Mouse (Mus musculus): ENCODE results near the gene Mcam. TPM values are rescaled to one million over a fixed set of nuclear protein-coding genes. Genes with fewer than 3 reads are reported as not detected.
"Not testable (repeated sequence)": the region's sequence is repeated elsewhere in the genome, so short reads cannot be mapped to it uniquely, and the experiment has no call there.

Gene Mcam
- polyA plus RNA-seq, 1 experiment from 2014 or later, result 129 TPM

- Histone ChIP-seq H3K27me3 (replicated peaks) (no peaks in the 10 kb centered on the region), H3K9me3 (replicated peaks) (no peaks in the 10 kb centered on the region), H3K4me1 (replicated peaks) (peaks cover 59% of the 10 kb centered on the region), H3K27ac (ENCODE audit: poor library complexity, severe bottlenecking) (no peak overlapping the region), H3K4me3 (peak overlapping the region; percentile 27; the same call in 1 of the 2 replicates), H3K9ac (peak overlapping the region; percentile 55; the same call in 1 of the 2 replicates), H3K36me3 (peaks cover 11% of the 10 kb centered on the region), H3K4me2 (peak overlapping the region; percentile 56)
- no peak for ATAC-seq (ENCODE audit: insufficient number of reproducible peaks, low FRiP score)
- WGBS, result 27% methylated on average over 9 of the region's 9 CpGs
These were observed 24.7 kb upstream of the Mcam start for GRCm38 (mm10) chr9:44109360-44110095.

GRCm38 (mm10) chr9:44111909-44112308, 22.4 kb upstream of the Mcam start:
- H3K4me1 ChIP-seq (replicated peaks), result peaks cover 50% of the 10 kb centered on the region
- H3K4me3 ChIP-seq, result peak overlapping the region; percentile 92
- WGBS, result 69% methylated on average over 10 of the region's 12 CpGs

GRCm38 (mm10) chr9:44113105-44113789, 21.0 kb upstream of the Mcam start, which contains the start of the genes Gm49380 and Rnf26:
Gene Gm49380 (minus strand): TSS chr9:44113500.
Gene Rnf26 (minus strand): TSS chr9:44113517.
- peak; percentile 95 for ATAC-seq (ENCODE audit: insufficient number of reproducible peaks, low FRiP score)
- peaks cover 4% of the 10 kb centered on the region for H3K36me3 ChIP-seq
- peak within 1 kb of the TSS; percentile 73 for H3K4me2 ChIP-seq
- H3K27ac ChIP-seq (ENCODE audit: poor library complexity, severe bottlenecking), result peak within 1 kb of the TSS; percentile 80
- H3K9ac ChIP-seq, result peak within 1 kb of the TSS; percentile 98
- peak within 1 kb of the TSS; percentile 92 for H3K4me3 ChIP-seq
- H3K27me3 ChIP-seq (replicated peaks), result no peaks in the 10 kb centered on the region
- WGBS, result under 1% methylated on average over 49 of the region's 51 CpGs
- H3K4me1 ChIP-seq (replicated peaks), result peaks cover 37% of the 10 kb centered on the region
- no peaks in the 10 kb centered on the region for H3K9me3 ChIP-seq (replicated peaks)

More at GRCm38 (mm10) chr9:44111909-44112308, 22.4 kb upstream of the Mcam start:
- H3K9me3 ChIP-seq (replicated peaks); H3K36me3 ChIP-seq; ATAC-seq (ENCODE audit: insufficient number of reproducible peaks, low FRiP score); H3K27ac ChIP-seq (ENCODE audit: poor library complexity, severe bottlenecking); H3K27me3 ChIP-seq (replicated peaks): not testable (repeated sequence)
- H3K9ac ChIP-seq, result peak overlapping the region; percentile 98
- H3K4me2 ChIP-seq, result peak overlapping the region; percentile 73

- 76% methylated on average over 2 of the region's 2 CpGs for WGBS
- Histone ChIP-seq H3K9ac (no peak overlapping the region), H3K36me3 (no peaks in the 10 kb centered on the region), H3K9me3 (replicated peaks) (no peaks in the 10 kb centered on the region), H3K27ac (ENCODE audit: poor library complexity, severe bottlenecking) (no peak overlapping the region), H3K4me2 (no peak overlapping the region), H3K4me1 (replicated peaks) (peaks cover 25% of the 10 kb centered on the region), H3K27me3 (replicated peaks) (no peaks in the 10 kb centered on the region), H3K4me3 (no peak overlapping the region)
- no peak for ATAC-seq (ENCODE audit: insufficient number of reproducible peaks, low FRiP score)
These were observed 19.8 kb upstream of the Mcam start for GRCm38 (mm10) chr9:44114453-44114852.

- Histone ChIP-seq H3K27me3 (replicated peaks) (no peaks in the 10 kb centered on the region), H3K4me1 (replicated peaks) (peaks cover 13% of the 10 kb centered on the region), H3K9me3 (replicated peaks) (no peaks in the 10 kb centered on the region), H3K27ac (ENCODE audit: poor library complexity, severe bottlenecking) (no peak overlapping the region), H3K4me2 (no peak overlapping the region), H3K4me3 (no peak overlapping the region), H3K9ac (no peak overlapping the region; the same call in 1 of the 2 replicates), H3K36me3 (no peaks in the 10 kb centered on the region)
- WGBS, result 83% methylated on average over 9 of the region's 9 CpGs
- no peak for ATAC-seq (ENCODE audit: insufficient number of reproducible peaks, low FRiP score)
These were observed 18.7 kb upstream of the Mcam start for GRCm38 (mm10) chr9:44115599-44115998.

GRCm38 (mm10) chr9:44116182-44116581, 18.1 kb upstream of the Mcam start:
- WGBS, result 81% methylated on average over 4 of the region's 4 CpGs
- Histone ChIP-seq H3K27ac (ENCODE audit: poor library complexity, severe bottlenecking) (no peak overlapping the region), H3K36me3 (no peaks in the 10 kb centered on the region), H3K4me1 (replicated peaks) (peaks cover 10% of the 10 kb centered on the region), H3K27me3 (replicated peaks) (no peaks in the 10 kb centered on the region), H3K9me3 (replicated peaks) (no peaks in the 10 kb centered on the region), H3K4me3 (no peak overlapping the region), H3K4me2 (no peak overlapping the region), H3K9ac (no peak overlapping the region)
- ATAC-seq (ENCODE audit: insufficient number of reproducible peaks, low FRiP score), result no peak

- H3K4me2 ChIP-seq, result no peak overlapping the region
- 45% methylated on average over 5 of the region's 5 CpGs for WGBS
- no peaks in the 10 kb centered on the region for H3K27me3 ChIP-seq (replicated peaks)
- H3K36me3 ChIP-seq, result no peaks in the 10 kb centered on the region
- H3K27ac ChIP-seq (ENCODE audit: poor library complexity, severe bottlenecking), result no peak overlapping the region
- no peak overlapping the region for H3K4me3 ChIP-seq
- no peaks in the 10 kb centered on the region for H3K9me3 ChIP-seq (replicated peaks)
- no peaks in the 10 kb centered on the region for H3K4me1 ChIP-seq (replicated peaks)
- no peak overlapping the region for H3K9ac ChIP-seq
- ATAC-seq (ENCODE audit: insufficient number of reproducible peaks, low FRiP score), result no peak
These were observed 15.3 kb upstream of the Mcam start for GRCm38 (mm10) chr9:44119011-44119410.

- Histone ChIP-seq H3K4me3 (no peak overlapping the region), H3K27ac (ENCODE audit: poor library complexity, severe bottlenecking) (no peak overlapping the region), H3K9me3 (replicated peaks) (no peaks in the 10 kb centered on the region), H3K4me1 (replicated peaks) (no peaks in the 10 kb centered on the region), H3K9ac (no peak overlapping the region), H3K4me2 (no peak overlapping the region), H3K27me3 (replicated peaks) (no peaks in the 10 kb centered on the region), H3K36me3 (no peaks in the 10 kb centered on the region)
- 76% methylated on average over 8 of the region's 8 CpGs for WGBS
- no peak for ATAC-seq (ENCODE audit: insufficient number of reproducible peaks, low FRiP score)
These were observed 14.3 kb upstream of the Mcam start for GRCm38 (mm10) chr9:44119948-44120465.

- no peak overlapping the region for H3K9ac ChIP-seq
- no peak overlapping the region for H3K27ac ChIP-seq (ENCODE audit: poor library complexity, severe bottlenecking)
- no peak overlapping the region for H3K4me3 ChIP-seq
- H3K36me3 ChIP-seq, result no peaks in the 10 kb centered on the region
- H3K4me1 ChIP-seq (replicated peaks), result peaks cover 24% of the 10 kb centered on the region
- WGBS, result 66% methylated on average over 6 of the region's 6 CpGs
- no peak overlapping the region for H3K4me2 ChIP-seq
- H3K27me3 ChIP-seq (replicated peaks), result no peaks in the 10 kb centered on the region
- no peaks in the 10 kb centered on the region for H3K9me3 ChIP-seq (replicated peaks)
- no peak for ATAC-seq (ENCODE audit: insufficient number of reproducible peaks, low FRiP score)
These were observed 10.0 kb upstream of the Mcam start for GRCm38 (mm10) chr9:44124317-44124716.

GRCm38 (mm10) chr9:44125026-44125425, 9.2 kb upstream of the Mcam start:
- peaks cover 30% of the 10 kb centered on the region for H3K4me1 ChIP-seq (replicated peaks)
- no peak overlapping the region for H3K4me3 ChIP-seq
- 57% methylated on average over 5 of the region's 5 CpGs for WGBS
- no peaks in the 10 kb centered on the region for H3K9me3 ChIP-seq (replicated peaks)
- ATAC-seq (ENCODE audit: insufficient number of reproducible peaks, low FRiP score), result no peak
- H3K4me2 ChIP-seq, result no peak overlapping the region
- no peaks in the 10 kb centered on the region for H3K36me3 ChIP-seq
- H3K9ac ChIP-seq, result no peak overlapping the region
- H3K27ac ChIP-seq (ENCODE audit: poor library complexity, severe bottlenecking), result no peak overlapping the region
- no peaks in the 10 kb centered on the region for H3K27me3 ChIP-seq (replicated peaks)
